Mouse (Mus musculus) lung, postnatal 14 days (tissue): ENCODE measurements around the gene Ankrd60.

Experiments used
- DNase-seq: peaks from one replicate; pipeline ENCODE4 v3.0.0; 2021

The Ankrd60 gene

DNA sequence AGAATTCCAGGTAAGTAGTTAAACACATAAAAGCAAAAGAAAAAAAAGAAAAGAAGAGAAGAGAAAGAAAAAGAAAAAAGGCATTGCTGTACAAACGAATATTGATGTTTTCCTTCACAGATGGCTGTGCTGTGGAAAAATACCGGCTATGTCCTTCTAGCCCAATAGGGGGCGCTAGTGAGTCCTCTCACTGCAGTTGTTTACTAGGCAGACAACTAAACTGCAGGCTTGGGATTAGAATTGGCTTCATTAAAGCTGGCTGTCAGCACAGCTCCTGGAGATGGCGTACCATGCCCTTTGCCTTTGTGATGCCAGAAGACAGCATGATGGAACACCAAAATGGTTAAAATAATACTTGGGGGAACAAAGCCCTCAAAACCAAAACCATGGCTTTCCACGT, 5.3 kb upstream of the Ankrd60 start:
- DNase-seq: peak; percentile 32

DNA sequence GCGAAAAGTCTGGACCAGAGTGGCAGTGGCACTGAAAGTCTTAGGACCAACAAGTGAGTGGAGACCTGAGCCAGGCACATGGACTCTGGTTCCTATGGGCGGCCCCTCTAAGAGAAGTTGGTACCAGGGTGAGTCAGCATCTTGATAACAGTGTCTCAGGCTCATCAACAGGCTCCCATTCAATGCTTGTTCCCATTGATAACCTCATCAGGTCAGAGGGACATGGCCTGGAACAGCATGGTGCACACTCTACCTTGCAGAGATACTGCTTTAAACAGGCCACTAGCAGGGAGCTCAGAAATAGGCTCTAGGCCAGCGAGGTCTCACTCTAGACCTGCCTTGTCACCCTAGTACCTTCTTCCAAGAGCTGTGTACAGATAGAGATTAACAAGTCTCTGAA, 4.7 kb upstream of the Ankrd60 start:
- DNase-seq: no peak

DNA sequence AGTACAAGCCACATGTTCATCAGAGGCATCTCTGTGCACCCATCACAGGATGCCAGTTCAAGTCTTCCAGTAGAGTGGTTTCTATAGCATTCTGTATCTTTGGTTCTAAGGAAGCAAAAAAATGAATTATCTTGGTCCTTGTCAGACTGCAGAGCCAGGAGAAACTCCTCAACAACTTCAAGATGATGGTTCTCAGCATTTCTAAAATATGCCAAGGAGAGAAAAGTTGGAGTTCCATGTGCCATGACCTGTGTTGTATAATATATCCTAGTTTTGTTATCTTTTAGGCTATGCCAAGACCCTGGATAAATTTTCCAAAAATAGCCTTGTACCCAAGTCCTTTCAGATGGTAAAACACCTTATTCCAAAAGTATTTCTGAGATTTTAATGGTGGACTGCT, 2.9 kb upstream of the Ankrd60 start:
- no peak for DNase-seq

DNA sequence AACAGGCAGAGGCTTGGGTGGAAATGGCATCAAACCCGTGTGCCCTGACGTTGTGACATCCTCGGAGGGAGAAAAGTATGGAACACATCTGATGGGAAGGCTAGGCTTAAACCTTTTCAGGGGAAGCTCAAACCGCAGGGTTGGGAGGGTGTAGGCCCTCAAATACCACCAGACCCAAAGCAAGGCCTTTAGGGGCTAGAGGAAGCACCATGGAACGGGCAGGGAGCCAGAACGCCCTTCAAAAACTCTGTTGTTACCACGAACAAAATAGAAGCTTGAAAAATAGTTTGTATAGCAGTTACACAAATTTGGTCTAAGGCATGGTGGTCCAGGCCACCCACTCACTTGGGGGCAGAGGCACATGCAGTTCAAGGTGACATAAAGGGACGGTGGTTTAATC, 430 bp upstream of the Ankrd60 start:
- no peak for DNase-seq

DNA sequence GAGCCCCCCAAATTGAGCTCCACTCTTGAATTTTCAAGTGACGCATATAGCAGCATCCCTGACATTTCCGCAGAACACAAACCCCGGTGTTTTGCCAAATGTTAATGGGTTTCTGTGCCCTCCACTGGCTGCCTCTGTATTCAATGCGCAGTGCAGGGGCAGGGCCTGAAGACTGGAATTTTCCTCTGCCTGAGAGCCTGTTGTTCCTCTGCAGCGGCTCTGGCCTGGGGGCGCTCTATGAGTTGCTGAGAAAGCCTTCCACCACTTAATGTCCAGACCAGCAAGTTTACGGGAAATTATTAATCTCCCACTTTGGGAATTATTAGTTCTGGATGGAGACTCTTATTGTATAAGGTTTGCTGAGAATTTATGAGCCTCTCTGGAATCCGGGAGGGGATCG, 14.0 kb downstream of the Ankrd60 start:
- DNase-seq: no peak

DNA sequence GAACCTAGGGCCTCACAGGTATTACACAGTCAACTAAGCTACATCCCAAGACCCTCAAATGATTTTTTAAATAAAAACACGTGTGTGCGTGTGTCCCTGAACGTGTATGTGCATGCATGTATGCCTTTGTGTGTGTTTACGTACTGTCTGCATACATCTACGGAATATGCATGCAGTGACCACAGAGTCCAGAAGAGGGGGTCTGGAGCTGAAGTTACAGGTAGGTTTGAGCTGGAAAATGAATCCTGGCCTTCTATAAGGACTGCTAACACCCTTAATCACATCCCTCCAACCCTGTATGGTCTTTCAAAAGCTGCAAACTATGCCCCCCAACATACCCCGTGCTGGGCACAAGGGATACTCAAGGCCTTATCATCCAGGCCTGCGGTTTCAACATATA, 14.8 kb downstream of the Ankrd60 start:
- DNase-seq: no peak

DNA sequence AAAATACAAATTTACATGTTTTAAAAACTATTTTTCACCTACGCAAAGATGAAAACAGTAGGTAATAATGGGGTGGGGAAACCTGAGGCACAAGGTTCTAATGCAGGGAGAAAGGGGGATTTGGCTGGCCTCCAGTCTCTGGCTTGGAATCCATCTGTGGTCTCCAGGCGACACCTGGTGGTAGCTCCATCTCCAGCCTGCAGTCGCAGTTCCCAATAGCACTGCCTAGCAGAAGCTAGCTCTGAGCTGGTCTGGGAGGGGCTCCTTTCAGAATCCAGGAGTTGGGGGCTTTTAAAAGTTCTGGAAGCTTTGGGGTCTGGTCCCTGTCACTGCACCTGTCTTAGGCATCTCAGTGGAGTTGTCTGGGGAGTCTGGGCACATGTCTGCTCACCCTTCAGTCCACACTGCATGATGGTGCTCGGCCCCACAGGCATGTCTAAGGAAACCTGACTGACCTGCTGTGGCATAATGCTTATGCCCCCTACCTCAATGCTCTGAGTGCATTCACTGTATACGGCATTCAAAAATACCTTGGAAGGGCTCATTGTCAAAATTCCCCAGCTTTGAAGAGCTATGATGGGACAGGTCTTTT, 16.2 kb downstream of the Ankrd60 start:
- peak; percentile 76 for DNase-seq

DNA sequence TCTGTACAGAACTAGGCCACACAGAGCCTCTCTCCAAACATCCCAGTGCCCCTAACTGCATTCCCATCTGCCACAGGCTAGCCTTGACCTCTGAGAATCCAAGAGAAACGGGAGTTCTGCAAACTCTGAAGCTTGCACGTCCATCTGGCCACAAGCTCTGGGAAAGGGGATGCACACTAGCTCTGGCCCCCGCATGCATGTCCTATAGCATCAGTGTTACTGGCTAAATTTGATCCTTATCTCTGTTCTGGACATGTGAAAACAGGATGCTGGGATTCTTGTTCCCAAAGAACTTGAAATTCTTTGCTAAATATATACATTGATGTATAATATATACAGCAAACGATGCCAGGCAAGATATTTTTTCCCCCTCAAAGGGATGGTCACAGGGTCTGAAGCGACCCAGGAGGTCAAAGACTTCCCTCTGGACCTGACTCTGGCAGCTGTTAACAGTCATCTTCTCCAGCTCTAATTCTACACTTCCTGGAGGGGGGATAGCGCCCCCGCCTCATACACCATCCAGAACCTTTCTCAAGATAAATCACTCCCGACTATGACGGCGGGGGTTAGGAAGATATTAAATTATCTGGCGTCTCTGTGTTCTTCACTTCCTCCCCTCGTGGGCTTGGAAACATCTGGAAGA, 19.3 kb downstream of the Ankrd60 start:
- no peak for DNase-seq

DNA sequence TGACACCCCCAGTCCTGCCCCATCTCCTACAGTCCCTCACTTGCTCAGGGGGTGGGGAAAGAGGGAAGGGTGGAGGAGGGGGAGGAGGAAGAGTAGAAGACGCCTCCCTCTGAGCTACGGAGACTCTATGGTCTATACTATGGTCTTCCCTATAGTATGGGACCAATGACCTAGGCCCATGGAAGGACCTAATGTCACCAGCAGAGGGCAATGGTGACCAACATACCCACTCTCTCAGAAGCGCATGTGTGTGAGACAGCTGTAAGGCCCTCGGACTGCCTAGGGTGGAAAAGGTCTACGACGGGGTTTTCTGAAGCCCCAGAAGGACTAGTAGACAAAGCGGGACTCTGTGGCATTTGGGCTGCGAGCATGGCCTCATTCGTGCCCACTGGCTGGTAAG, 24.3 kb downstream of the Ankrd60 start:
- peak; percentile 34 for DNase-seq

DNA sequence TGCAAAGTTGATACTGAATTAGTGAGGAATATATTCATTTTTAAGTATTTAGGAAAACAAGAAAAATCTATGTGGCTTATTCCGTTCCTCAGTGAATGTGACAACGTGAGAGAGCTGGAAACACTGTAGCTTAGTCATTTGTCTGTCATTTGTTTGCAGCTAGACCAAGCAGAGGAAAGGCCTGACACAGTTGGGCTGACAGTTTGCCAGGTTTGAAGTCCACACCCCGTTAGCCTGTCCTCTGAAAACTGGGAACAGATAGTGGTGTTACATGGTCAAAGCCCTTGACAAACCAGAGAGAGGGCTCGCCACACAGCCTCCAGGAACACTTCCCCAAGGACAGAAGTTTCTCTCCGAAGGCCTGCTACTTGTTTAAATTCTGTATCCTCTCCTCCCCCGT, 27.5 kb downstream of the Ankrd60 start:
- DNase-seq: peak; percentile 20

DNA sequence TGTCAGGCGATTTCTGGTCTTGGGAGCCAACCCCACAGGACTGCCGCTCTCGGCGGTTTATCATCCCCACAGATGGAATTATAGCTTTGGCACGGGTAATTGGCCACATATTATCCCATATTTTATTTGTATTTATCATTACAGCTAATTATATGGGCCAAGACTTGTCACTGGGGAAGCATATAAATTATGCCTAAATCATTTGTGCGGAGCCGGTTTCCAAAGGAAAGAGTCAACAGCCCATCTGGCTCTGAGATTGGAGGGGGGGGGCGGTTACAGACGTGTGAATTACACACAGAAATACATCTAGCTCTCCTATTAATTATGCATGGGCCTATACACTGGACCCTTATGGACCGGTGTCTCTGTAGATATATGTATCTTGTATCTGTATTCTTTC, 28.9 kb downstream of the Ankrd60 start:
- no peak for DNase-seq

DNA sequence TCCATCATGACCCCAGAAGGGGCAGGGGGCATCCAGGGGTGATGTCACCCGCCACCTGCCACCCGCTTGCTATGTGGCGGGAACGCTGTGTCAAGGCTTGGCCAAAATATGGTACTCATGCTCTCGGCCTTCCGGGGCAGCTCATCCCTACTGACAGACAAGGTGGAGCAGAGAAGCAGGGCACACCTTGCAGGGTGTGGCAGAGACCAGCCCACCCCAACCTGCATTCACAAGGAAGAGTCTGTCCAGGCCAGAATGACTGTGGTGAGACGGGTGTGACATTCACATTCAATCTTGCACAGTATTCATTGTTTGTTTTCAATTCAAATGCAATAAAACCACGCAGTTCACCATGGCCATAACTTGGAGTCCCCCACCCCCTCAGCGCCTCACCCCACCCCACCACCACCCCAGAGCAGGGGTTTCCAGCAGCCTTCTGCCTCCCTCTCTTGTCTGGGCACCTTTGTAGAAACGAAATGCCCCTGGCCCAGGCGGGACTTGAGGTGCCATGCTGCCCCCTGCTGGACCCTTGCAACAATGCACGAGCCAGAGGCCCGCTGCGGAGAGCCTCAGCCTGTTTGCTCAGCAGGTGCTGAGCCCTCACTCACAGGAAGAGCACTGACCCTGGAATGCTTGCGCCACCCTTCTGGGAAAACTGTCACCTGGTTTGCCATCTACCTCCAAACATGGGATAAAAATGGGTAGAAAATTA, 32.0 kb downstream of the Ankrd60 start:
- peak; percentile 85 for DNase-seq

DNA sequence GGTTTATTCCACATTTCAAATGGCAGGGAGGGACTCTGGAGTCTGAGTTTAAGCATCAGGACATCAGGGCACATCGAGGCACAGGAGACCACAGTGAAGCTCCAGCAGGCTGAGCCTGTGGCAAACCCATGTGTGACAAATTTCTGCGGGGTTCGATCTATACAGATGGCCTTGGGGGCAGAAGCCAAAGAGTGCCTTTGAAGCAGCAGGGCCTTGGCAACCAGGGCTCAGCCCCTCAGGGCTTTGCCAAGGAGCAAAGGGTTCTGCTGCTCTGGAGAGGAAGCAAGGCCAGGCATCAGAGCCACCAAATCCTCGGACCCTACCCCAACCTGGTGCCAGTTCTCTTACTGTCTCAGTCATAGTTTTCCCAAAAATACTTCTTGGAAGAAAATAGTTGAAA, 35.4 kb downstream of the Ankrd60 start:
- DNase-seq: no peak

DNA sequence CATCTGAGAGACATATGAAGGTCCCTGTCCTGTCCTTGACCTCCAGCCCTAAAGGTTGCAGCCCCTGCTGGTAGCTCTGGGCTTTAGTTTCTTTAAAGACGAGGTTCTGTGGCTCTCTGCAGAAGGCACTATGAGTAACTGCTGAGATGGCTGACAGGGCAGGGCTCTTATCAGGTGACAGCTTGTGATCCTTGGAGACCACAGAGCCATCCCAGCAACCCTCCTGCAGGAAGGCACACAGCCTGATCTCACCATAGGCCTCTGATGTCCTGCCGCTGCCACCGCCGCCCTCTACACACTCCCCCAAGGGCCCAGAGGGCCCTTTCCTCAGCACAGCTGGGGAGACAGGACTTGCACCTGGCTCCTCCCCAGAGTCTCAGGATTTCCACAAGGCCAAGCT, 36.4 kb downstream of the Ankrd60 start:
- no peak for DNase-seq

DNA sequence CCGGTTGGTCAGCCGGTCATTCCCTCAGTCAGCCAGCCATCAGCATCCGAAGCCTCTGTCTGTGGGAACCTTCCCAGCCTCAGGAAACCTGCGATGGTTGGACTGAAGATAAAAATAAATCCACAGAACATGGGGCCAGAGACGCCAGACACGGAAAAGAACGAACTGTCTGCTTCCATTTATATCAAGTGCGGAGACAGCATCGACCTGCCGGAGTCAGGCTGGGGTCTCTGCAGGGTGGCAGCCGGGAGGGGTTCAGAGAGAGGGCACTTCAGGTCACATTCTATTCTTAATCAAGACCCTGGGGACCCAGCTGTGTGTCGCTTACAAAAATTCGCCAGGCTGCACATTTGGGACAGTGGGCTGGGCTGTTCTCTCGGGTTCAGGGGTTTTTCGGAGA, 38.4 kb downstream of the Ankrd60 start:
- DNase-seq: no peak

DNA sequence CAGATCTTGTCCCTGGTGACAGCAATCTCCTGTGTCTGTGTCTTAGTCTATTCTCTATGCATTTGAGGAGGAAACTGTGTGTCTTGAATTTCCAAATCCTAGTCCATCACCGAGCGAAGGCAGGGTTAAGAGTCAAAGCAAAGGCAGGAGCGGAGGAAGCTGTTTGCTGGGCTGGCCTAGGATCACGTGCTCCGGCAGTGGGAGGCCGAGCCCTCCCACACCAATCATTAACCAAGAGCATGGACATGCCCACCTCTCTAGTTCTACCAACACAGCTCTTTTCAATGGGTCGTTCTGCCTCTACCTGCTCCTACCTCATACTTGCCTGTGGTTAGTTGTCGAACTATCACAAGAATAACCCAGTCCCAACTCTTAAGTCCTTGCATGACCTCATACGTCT, 42.3 kb downstream of the Ankrd60 start:
- DNase-seq: no peak

DNA sequence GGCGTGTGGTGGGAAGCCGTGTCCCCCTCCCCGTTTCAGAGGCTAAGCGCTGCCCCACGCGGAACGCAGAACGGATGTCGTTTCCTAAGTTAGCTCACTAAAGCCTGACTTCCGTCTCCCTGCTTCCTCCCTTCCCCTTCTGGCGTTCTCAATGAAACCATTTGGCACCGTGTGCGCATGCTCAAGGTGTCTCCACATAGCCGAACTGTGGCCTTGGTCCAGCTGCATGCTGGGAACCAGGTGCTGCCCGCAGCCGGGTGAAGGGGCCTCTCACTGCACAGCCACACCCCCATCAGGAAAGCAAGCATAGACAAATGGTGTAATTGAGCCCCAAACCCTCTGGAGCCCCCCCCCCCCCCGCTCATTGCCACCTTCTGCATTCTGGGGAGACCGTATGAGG, 42.8 kb downstream of the Ankrd60 start:
- DNase-seq: no peak

DNA sequence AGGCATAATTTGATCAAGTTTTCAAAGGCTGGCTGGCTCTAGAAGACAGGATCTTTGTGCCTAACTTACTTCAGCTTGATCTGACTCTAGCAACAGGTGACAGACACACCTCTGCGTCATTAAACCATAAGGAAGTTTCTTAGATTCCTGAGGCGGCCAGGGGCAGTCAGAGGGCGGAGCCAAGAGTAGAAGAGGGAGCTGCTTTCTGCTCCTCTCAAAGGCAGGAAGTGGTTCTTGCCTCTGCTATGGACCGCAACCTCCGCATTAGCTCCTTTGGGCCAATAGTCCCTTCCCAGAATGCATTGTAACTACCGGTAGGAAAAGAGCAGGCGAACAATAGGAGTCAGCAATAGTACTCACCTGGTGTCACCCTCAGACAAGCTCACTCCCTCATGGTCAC, 43.6 kb downstream of the Ankrd60 start:
- no peak for DNase-seq

DNA sequence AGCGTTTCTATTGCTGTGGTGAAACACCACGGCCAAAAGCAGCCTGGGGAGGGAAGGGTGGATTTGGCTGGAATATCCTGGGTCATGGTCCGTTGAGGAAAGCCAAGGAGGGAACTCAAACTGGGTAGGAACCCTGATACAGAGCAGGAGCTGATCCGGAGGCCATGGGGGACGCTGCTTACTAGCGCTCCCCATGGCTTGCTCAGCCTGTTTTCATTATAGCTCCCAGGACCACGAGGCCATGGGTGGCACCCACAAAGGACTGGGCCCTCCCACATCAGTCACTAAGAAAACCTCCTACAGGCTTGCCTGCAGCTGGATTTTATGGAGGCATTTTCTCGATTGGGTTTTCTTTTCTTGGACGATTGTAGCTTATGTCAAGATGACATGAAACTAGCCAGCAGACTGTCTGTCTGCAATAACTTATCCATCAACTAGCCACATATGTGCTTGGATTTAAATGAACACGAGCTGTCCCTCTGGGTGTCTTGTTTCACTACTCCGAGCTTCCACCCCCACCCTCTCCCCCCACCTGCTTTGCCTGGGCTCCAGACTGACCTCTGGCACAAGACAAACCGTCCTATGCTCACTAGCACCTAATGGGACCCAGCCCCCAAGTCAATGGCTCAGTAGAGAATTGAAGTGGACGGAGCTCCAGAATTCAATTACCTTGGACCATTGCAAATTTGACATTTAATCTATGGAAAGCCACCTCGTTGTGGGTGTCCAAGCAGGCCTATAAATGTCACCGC, 45.3 kb downstream of the Ankrd60 start:
- no peak for DNase-seq

DNA sequence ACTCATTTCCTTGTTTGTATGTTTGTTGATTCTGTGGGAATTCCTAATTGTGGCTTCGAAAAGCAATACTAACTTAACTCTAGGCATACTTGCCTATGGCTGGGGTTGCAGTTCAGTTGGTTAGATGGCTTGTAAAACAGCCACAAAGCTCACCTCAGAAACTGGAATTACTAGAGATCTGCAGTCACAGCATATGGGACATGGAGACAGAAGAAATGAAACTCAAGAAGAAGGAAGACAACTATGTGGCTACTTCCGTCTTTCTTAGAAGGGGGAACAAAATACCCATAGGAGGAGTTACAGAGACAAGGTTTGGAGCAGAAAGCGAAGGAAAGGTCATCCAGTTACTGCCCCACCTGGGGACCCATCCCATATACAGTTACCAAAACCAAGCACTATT, 49.7 kb downstream of the Ankrd60 start:
- no peak for DNase-seq

DNA sequence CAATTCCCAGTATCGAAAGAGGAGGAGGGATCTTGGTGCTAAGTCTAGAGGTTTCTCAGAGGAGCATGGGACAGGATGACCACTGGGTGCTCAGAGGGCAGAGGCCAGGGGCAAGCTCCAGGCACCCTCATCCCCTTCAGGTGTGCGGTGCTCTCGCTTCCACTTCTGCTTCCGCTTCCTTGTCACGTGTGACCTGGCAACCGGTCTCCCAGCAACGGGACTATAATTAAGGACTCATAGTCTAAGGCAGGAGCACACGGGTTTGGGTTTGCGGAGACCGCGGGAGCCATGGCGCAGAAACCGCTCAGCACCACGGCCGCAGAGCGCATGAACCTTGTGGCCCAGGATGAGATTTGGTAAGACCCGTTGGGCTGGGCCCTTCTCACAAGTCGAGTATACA, 55.8 kb downstream of the Ankrd60 start, which contains the start of gene 1700021F07Rik:
Gene 1700021F07Rik (plus strand): TSS at position 211 of the 400 bp plus-strand sequence.
- no peak for DNase-seq
